Mouse (Mus musculus) small intestine, adult 2 months (tissue): ENCODE data around the gene Rhpn2. TPM values are rescaled to one million over a fixed set of nuclear protein-coding genes. Genes with fewer than 3 reads are reported as not detected.

Experiments
- H3K27ac ChIP-seq: fragments of 200-500 bp; 2 replicates; pipeline ENCODE4 v1.5.1; 2012; ENCODE audit warnings: low read depth, low read length, control low read depth, inconsistent platforms; ENCODE audit not compliant: insufficient read depth
- H3K27me3 ChIP-seq: fragments of 200-500 bp; 2 replicates; pipeline ENCODE4 v1.6.1; 2012; ENCODE audit warnings: mild to moderate bottlenecking, moderate library complexity, low read length, inconsistent platforms; ENCODE audit not compliant: control insufficient read depth, insufficient read depth
- H3K36me3 ChIP-seq: fragments of 200-500 bp; 2 replicates; pipeline ENCODE4 v1.6.1; 2012; ENCODE audit warnings: mild to moderate bottlenecking, low read length, control low read depth, inconsistent platforms; ENCODE audit not compliant: control insufficient read depth, insufficient read depth
- H3K4me1 ChIP-seq: fragments of 200-500 bp; 2 replicates; pipeline ENCODE4 v1.6.1; 2012; ENCODE audit warnings: low read length, inconsistent platforms, mixed read lengths; ENCODE audit not compliant: control insufficient read depth, insufficient read depth, insufficient read length
- H3K4me3 ChIP-seq: fragments of 200-500 bp; 2 replicates; pipeline ENCODE4 v1.5.1; 2012; ENCODE audit warnings: low read depth, mild to moderate bottlenecking, control low read depth, inconsistent platforms, low read length, moderate library complexity
- CTCF ChIP-seq: fragments of 200-500 bp; IDR thresholded peaks from 2 replicates; pipeline ENCODE4 v1.5.1; 2012; ENCODE audit warnings: low read depth, mild to moderate bottlenecking, control low read depth, inconsistent platforms, low read length, moderate library complexity, mixed read lengths; ENCODE audit not compliant: insufficient replicate concordance, insufficient read length; ENCODE audit errors: extremely low read depth
- POLR2A ChIP-seq: fragments of 200-500 bp; IDR thresholded peaks from 2 replicates; pipeline ENCODE4 v1.6.1; 2012; ENCODE audit warnings: low read depth, mild to moderate bottlenecking, control low read depth, inconsistent platforms, low read length, moderate library complexity
- WGBS: fragments of 180-500 bp; shearing (Covaris S2); methylation state at CpG from one replicate; pipeline ENCODE4 v1.1.7; 2018; 5-methylcytosine and 5-hydroxymethylcytosine counted together
- polyA plus RNA-seq: library from polyadenylated mRNA; depleted of rRNA; stranded (reverse); fragments of >200 nt; gene quantifications from 2 replicates; pipeline ENCODE4 v1.2.3, GENCODE M21; 2012

The Rhpn2 gene
- polyA plus RNA-seq, 1 experiment: 46.0 TPM

DNA sequence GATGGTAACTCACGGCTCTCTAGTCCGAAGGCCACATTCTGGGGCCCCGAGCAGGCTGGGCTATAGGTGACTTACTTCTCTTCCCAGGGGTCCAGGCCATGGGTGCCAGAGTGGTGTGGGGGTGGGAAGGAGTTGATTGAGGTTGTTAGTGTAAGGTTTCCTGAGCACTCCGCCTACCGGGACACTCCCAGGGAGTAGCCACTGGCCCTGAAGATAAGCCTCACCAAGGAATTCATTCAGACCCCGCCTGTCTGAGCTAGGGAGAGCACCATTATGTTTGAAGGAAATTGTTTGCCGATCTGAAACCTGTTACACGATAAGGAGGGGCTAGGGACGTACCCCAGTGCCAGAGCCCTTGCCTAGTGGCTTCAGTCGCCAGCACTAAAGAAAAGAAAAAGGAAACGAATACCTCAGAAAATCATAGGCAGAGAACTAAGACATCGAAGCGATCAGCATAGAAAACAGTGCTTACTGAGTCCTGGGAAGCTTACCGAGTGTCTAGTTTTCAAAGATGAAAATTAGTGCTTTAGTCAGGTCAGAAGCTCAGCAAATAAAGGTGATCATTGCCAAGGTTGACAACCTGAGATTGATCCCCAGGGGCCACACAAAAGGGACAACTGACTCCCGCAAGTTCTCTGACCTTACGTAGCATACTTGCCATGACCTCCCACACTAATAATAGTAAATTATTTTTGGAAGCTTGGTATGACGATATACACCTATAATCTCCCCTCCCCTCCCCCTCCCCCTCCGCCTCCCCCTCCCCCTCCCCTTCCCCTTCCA, 14.1 kb downstream of the Rhpn2 start:
- peaks cover 3% of the 10 kb centered on the region; the same call in 1 of the 2 replicates for H3K36me3 ChIP-seq
- TF ChIP-seq CTCF (no peak), POLR2A (no peak)
- H3K27me3 ChIP-seq: no peaks in the 10 kb centered on the region
- H3K4me3 ChIP-seq: no peak overlapping the region
- peaks cover 46% of the 10 kb centered on the region; the same call in 1 of the 2 replicates for H3K4me1 ChIP-seq
- peak overlapping the region; percentile 73 for H3K27ac ChIP-seq
- WGBS: 25% methylated on average over 18 of the region's 18 CpGs

DNA sequence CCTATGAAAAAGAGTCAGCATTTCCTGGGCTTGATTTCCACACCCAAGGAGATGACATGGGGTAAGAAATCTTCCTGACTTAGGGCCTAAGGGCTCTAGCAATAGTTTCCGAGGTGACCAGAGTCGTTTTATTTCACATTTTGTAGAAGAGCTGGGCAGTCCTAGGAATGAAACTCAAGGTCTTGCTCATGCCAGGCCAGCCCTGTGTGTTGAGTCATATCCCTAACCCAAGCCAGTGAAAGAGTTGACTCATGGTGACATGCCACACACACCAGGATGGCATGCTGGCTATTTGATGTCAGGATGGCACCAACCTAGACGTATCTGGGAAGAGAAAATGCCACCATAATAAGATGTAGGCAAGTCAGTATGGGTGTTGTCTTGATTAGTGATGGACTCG, 15.1 kb downstream of the Rhpn2 start:
- no peaks in the 10 kb centered on the region for H3K27me3 ChIP-seq
- TF ChIP-seq CTCF: no peak
- no peak for TF ChIP-seq POLR2A
- H3K4me1 ChIP-seq: peaks cover 47% of the 10 kb centered on the region
- peaks cover 10% of the 10 kb centered on the region for H3K36me3 ChIP-seq
- 54% methylated on average over 4 of the region's 4 CpGs for WGBS
- peak overlapping the region; percentile 40; the same call in 1 of the 2 replicates for H3K27ac ChIP-seq
- H3K4me3 ChIP-seq: no peak overlapping the region

DNA sequence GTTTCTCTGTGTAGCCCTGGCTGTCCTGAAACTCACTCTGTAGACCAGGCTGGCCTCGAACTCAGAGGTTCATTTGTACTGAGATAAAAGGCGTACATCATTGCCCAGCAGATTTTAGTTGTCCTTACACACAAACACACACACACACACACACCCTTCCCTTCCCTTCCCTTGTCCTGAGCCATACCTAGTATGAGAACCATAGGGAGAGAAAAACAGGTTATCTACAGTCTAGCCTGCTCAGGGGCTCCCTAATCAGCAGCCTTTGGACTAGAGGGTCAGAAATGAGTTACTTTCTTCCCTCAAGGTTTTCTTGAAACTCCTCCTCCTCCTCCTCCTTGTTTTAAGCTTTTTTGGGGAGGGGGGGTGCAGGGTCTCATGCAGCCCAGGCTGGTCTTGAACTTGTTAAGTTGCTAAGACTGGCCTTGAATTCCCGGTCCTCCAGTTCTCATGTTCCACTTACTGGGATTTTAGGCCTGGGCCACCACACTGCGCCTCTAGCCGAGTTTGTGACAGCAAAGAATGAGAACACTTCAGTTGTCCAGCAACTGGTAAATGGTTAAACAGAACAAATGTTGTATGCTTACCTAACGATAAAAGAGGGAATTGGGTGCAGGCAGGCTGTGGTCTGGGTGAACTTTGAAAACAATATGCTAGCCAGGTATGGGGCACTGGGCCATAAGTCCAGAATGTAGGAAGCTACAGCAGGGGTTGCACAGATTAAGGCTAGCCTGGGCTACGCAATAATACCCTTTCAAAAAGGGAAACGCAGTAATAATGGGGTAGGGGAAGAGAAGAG, 16.1 kb downstream of the Rhpn2 start:
- Histone ChIP-seq H3K36me3 (peaks cover 16% of the 10 kb centered on the region), H3K27me3 (no peaks in the 10 kb centered on the region), H3K4me1 (peaks cover 54% of the 10 kb centered on the region), H3K27ac (peak overlapping the region; percentile 31), H3K4me3 (no peak overlapping the region)
- no peak for TF ChIP-seq CTCF
- TF ChIP-seq POLR2A: no peak
- 35% methylated on average over 8 of the region's 8 CpGs for WGBS

- H3K27ac ChIP-seq: no peak overlapping the region
These were observed 17.2 kb downstream of the Rhpn2 start for GRCm38 (mm10) chr7:35351155-35351554.

DNA sequence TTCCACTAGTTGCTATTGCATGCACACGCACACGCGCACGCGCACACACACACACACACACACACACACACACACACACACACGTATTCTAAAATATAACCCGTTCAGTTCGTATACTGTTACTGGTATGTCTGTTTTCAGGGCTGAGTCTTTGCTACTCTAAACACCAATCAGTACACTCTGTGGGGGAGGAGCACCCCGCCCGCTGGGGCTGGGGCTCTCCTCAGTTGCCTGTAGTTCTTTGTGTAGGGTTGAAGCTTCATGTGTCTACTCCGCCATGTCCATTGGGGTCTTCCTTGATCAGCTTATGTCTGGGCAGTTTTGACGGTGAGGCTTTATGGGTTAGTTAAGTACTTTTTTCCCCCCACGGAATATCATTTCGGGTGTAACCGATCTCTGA, 19.3 kb downstream of the Rhpn2 start:
- Histone ChIP-seq H3K4me1 (peaks cover 40% of the 10 kb centered on the region), H3K27ac (no peak overlapping the region), H3K27me3 (no peaks in the 10 kb centered on the region), H3K36me3 (peaks cover 29% of the 10 kb centered on the region), H3K4me3 (no peak overlapping the region)
- TF ChIP-seq POLR2A (no peak), CTCF (no peak)
- WGBS: 96% methylated on average over 15 of the region's 15 CpGs

More at GRCm38 (mm10) chr7:35351155-35351554, 17.2 kb downstream of the Rhpn2 start:
- peaks cover 50% of the 10 kb centered on the region for H3K4me1 ChIP-seq
- H3K27me3 ChIP-seq: no peaks in the 10 kb centered on the region
- H3K4me3 ChIP-seq: no peak overlapping the region
- 83% methylated on average over 3 of the region's 3 CpGs for WGBS
- TF ChIP-seq CTCF (no peak), POLR2A (no peak)
- H3K36me3 ChIP-seq: peaks cover 14% of the 10 kb centered on the region

DNA sequence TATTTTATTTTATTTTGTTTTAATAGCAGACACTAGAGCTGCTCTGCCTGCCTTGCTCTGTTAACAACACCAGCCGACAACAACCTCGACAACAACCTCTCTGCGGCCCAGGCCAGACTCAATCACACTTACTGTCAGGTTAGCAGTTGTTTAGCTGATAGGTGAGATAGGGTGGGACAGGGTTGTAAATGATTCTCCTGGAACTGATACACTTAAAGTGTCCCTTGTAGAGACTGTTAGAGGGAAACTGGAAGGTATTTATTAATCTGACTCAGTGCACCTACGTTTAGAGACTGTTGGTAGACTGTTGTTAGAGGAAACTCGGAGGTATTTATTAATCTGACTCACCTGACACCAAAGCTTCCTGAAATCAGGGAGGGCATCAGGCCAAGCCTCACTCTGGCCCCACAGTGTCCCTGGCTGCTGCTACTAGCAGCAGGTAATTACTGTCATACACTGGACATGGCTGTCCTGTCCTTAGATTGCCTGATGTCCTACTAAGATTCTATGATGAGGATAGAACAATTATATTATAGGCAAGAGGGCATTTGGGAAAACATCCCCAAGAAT, 21.4 kb downstream of the Rhpn2 start:
- TF ChIP-seq CTCF (no peak), POLR2A (no peak)

DNA sequence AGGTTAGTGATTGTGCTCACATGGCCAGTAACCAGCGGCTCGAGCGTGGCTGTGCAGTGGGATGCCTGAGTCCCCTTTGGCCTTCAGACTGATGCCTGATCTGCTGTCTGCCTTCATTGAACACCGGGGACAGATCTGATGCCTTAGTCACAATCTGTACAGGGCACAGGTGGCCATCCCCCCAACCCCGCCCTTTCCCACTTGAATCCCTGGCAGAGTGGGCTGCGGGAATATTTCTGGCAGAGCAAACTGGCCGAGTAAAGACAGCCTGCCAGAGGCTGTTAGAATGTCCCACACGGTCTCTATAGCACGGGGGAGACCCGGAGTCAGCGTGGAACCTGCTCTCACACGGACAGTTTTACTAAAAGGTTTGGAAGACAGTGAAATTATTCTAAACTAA, 23.7 kb downstream of the Rhpn2 start:
- H3K27me3 ChIP-seq: no peaks in the 10 kb centered on the region

More for the DNA sequence above, 21.4 kb downstream of the Rhpn2 start:
- Histone ChIP-seq H3K36me3 (peaks cover 39% of the 10 kb centered on the region), H3K27me3 (no peaks in the 10 kb centered on the region), H3K4me3 (no peak overlapping the region), H3K27ac (peak overlapping the region; percentile 18; the same call in 1 of the 2 replicates), H3K4me1 (peaks cover 33% of the 10 kb centered on the region)
- WGBS: 22% methylated on average over 5 of the region's 5 CpGs

More for the DNA sequence above, 23.7 kb downstream of the Rhpn2 start:
- Histone ChIP-seq H3K4me3 (no peak overlapping the region), H3K27ac (no peak overlapping the region), H3K36me3 (peaks cover 59% of the 10 kb centered on the region), H3K4me1 (peaks cover 27% of the 10 kb centered on the region)
- WGBS: 89% methylated on average over 12 of the region's 12 CpGs
- no peak for TF ChIP-seq CTCF
- TF ChIP-seq POLR2A: no peak
